8 mouse cellular contexts compared by ENCODE assay signal in genomic region chr14:120406820-120407219, GRCm38 (mm10).
DNase-seq lines count a peak whose midpoint lies in the region; ATAC-seq lines count a peak whose summit lies in the region.
"Had no signal": no experiment of that assay in that cellular context is flagged by ENCODE, and none has a peak within 500 bp of the region (broad histone marks: within the 10 kb centered on the region; RNA-seq: fewer than 3 reads in every experiment).

No protein-coding gene starts in this region.

- peak; percentile 64 for ATAC-seq in monocyte, adult 5-6 weeks (replicated peaks; ENCODE audit: insufficient number of reproducible peaks, low FRiP score, low TSS enrichment, poor library complexity, severe bottlenecking)
- no peak for ATAC-seq in frontal cortex, adult (ENCODE audit: low TSS enrichment)
- ATAC-seq: midbrain, embryonic 16.5 days had no signal

- DNase-seq in CD4-positive, CD25-positive, alpha-beta regulatory T cell, adult 2 months (ENCODE audit: low read depth, low spot score) = peak; percentile 71
- DNase-seq in MEL-GATA-1-ER (ENCODE audit: extremely low read depth, low read depth) = peak; percentile 11
- peak; percentile 65 to 76 for DNase-seq in kidney, postnatal 25 days
- DNase-seq in embryo, embryonic 11 days = no peak
- no peak for DNase-seq in frontal cortex, postnatal 14 days (ENCODE audit: low spot score in 2 of 2)

Comparison
In these comparisons a context has a peak if more than half of its experiments do, and no peak if none do; other contexts are left out.
1. DNase-seq: peak in CD4-positive, CD25-positive, alpha-beta regulatory T cell, adult 2 months (single experiment), MEL-GATA-1-ER (single experiment) and kidney, postnatal 25 days (2 of 2); none in embryo, embryonic 11 days (single experiment) and frontal cortex, postnatal 14 days (0 of 2).